Mouse (Mus musculus) hindbrain, embryonic 16.5 days (tissue): ENCODE measurements around the gene Csf2rb. TPM values are rescaled to one million over a fixed set of nuclear protein-coding genes. Genes with fewer than 3 reads are reported as not detected.
"Not testable (repeated sequence)": the region's sequence is repeated elsewhere in the genome, so short reads cannot be mapped to it uniquely, and the experiment has no call there.

Source experiments
- ATAC-seq: fragments of 200-750 bp; cut with Nextera tagmentation; 2 replicates; pipeline ENCODE4 v1.8.0; 2017; ENCODE audit warnings: moderate TSS enrichment, moderate library complexity
- H3K27ac ChIP-seq: fragments of 300-500 bp; sonication (generic); 2 replicates; pipeline ENCODE4 v1.5.1; 2014; ENCODE audit warnings: low read depth, mild to moderate bottlenecking, control low read depth, low read length, moderate library complexity
- H3K27me3 ChIP-seq: fragments of 300-500 bp; sonication (generic); replicated peaks from 2 replicates; pipeline ENCODE4 v1.6.1; 2014; ENCODE audit warnings: low read length; ENCODE audit not compliant: control insufficient read depth, insufficient read depth
- H3K36me3 ChIP-seq: fragments of 300-500 bp; sonication (generic); 2 replicates; pipeline ENCODE4 v1.6.1; 2014; ENCODE audit warnings: mild to moderate bottlenecking, low read length, moderate library complexity, mixed read lengths; ENCODE audit not compliant: control insufficient read depth, insufficient read depth
- H3K4me1 ChIP-seq: fragments of 300-500 bp; sonication (generic); 2 replicates; pipeline ENCODE4 v1.6.1; 2014; ENCODE audit warnings: low read depth, low read length; ENCODE audit not compliant: control insufficient read depth, insufficient read depth
- H3K4me2 ChIP-seq: fragments of 300-500 bp; sonication (generic); 2 replicates; pipeline ENCODE4 v1.6.1; 2014; ENCODE audit warnings: mild to moderate bottlenecking, low read length, control low read depth, moderate library complexity
- H3K4me3 ChIP-seq: fragments of 300-500 bp; sonication (generic); 2 replicates; pipeline ENCODE4 v1.5.1; 2014; ENCODE audit warnings: mild to moderate bottlenecking, low read length, control low read depth, moderate library complexity
- H3K9ac ChIP-seq: fragments of 300-500 bp; sonication (generic); 2 replicates; pipeline ENCODE4 v1.6.1; 2014; ENCODE audit warnings: low read depth, mild to moderate bottlenecking, control low read depth, low read length, moderate library complexity
- H3K9me3 ChIP-seq: fragments of 300-500 bp; sonication (generic); 2 replicates; pipeline ENCODE4 v1.6.1; 2014; ENCODE audit warnings: mild to moderate bottlenecking, low read length, moderate library complexity; ENCODE audit not compliant: control insufficient read depth
- WGBS: fragments of 180-500 bp; shearing (Covaris S2); extraction: QIAGEN DNeasy Blood & Tissue Kit; methylation state at CpG from one replicate; pipeline ENCODE4 v1.1.7; 2014; 5-methylcytosine and 5-hydroxymethylcytosine counted together
- polyA plus RNA-seq: library from polyadenylated mRNA; unstranded; fragments of >200 nt; fragmentation: Nextera tagmentation; extraction: Ambion mirVana; gene quantifications from 2 replicates; pipeline ENCODE4 v1.2.1, GENCODE M21; 2015

The Csf2rb gene
- polyA plus RNA-seq, 1 experiment from 2014 or later: 0.44 TPM

GRCm38 (mm10) chr15:78323366-78323765, 2.2 kb upstream of the Csf2rb start:
- Histone ChIP-seq H3K27ac (no peak overlapping the region), H3K4me2 (no peak overlapping the region), H3K9ac (no peak overlapping the region), H3K27me3 (no peaks in the 10 kb centered on the region), H3K4me3 (no peak overlapping the region), H3K9me3 (no peaks in the 10 kb centered on the region), H3K4me1 (no peaks in the 10 kb centered on the region), H3K36me3 (no peaks in the 10 kb centered on the region)
- ATAC-seq: no peak
- WGBS: 63% methylated on average over 1 of the region's 1 CpGs

GRCm38 (mm10) chr15:78324294-78324693, 1.3 kb upstream of the Csf2rb start:
- Histone ChIP-seq H3K4me1 (no peaks in the 10 kb centered on the region), H3K27me3 (no peaks in the 10 kb centered on the region), H3K36me3 (no peaks in the 10 kb centered on the region), H3K27ac (no peak overlapping the region), H3K9me3 (no peaks in the 10 kb centered on the region), H3K4me2 (no peak overlapping the region), H3K4me3 (no peak overlapping the region), H3K9ac (no peak overlapping the region)
- no peak for ATAC-seq
- 95% methylated on average over 2 of the region's 2 CpGs for WGBS

GRCm38 (mm10) chr15:78326747-78327146, 1.2 kb downstream of the Csf2rb start:
- no peak overlapping the region for H3K4me2 ChIP-seq
- no peaks in the 10 kb centered on the region for H3K27me3 ChIP-seq
- WGBS: 93% methylated on average over 10 of the region's 10 CpGs
- ATAC-seq: no peak
- no peak overlapping the region for H3K4me3 ChIP-seq
- no peaks in the 10 kb centered on the region for H3K9me3 ChIP-seq
- H3K9ac ChIP-seq: no peak overlapping the region
- H3K27ac ChIP-seq: no peak overlapping the region
- no peaks in the 10 kb centered on the region for H3K36me3 ChIP-seq
- H3K4me1 ChIP-seq: no peaks in the 10 kb centered on the region

- H3K4me3 ChIP-seq: not testable (repeated sequence)
- WGBS: 85% methylated on average over 6 of the region's 6 CpGs
Observed at GRCm38 (mm10) chr15:78327753-78328341, 2.3 kb downstream of the Csf2rb start.

GRCm38 (mm10) chr15:78328520-78329097, 3.1 kb downstream of the Csf2rb start:
- no peaks in the 10 kb centered on the region for H3K4me1 ChIP-seq
- H3K9me3 ChIP-seq: no peaks in the 10 kb centered on the region
- H3K36me3 ChIP-seq: no peaks in the 10 kb centered on the region
- H3K4me3 ChIP-seq: no peak overlapping the region
- H3K27me3 ChIP-seq: no peaks in the 10 kb centered on the region
- no peak overlapping the region for H3K9ac ChIP-seq
- no peak overlapping the region for H3K27ac ChIP-seq
- 74% methylated on average over 3 of the region's 3 CpGs for WGBS
- H3K4me2 ChIP-seq: no peak overlapping the region
- ATAC-seq: no peak

More at GRCm38 (mm10) chr15:78327753-78328341, 2.3 kb downstream of the Csf2rb start:
- H3K4me2 ChIP-seq, H3K27me3 ChIP-seq, H3K9me3 ChIP-seq, H3K36me3 ChIP-seq, ATAC-seq, H3K27ac ChIP-seq, H3K9ac ChIP-seq, H3K4me1 ChIP-seq: not testable (repeated sequence)

DNA sequence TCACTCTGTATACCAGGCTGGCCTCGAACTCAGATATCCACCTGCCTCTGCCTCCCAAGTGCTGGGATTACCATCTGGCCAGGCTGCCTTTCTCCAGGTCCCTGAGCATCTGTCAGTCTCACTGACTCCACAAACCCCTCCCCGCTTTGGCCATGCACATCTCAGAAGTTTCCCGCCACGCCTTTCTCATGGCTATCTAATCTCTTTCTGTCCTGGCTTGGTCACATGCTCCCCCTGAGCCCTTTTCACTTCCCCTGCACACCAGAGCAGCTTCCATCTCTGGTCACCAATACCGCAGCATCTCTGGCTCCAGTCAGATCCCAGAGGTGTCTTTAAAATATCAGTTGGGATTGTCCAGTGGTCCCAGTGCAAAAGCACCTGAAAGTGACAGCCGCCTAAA, 4.4 kb downstream of the Csf2rb start:
- H3K27me3 ChIP-seq, H3K9me3 ChIP-seq, H3K4me1 ChIP-seq, ATAC-seq, H3K4me3 ChIP-seq, H3K36me3 ChIP-seq, H3K9ac ChIP-seq, H3K27ac ChIP-seq, H3K4me2 ChIP-seq: not testable (repeated sequence)
- 92% methylated on average over 6 of the region's 6 CpGs for WGBS

DNA sequence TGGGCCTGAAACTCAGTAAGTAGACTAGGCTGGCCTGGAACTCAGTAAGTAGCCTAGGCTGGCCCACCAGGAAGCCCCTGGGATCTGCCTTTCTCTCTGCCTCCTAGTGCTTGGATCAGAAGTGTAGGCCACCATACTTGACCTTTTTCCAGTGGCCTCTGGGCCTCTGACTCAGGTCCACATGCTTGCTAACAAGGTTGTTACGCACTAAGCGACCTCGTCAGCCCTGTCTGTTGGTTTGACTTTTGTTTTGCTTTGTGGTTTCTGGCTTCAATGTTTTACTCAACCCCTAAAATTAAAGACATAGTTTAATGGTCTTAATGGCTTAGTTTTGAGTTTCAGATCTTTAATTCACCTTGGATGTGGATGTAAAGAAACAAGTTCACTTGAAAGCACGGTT, 5.2 kb downstream of the Csf2rb start:
- no peak overlapping the region for H3K4me3 ChIP-seq
- no peaks in the 10 kb centered on the region for H3K27me3 ChIP-seq
- ATAC-seq: no peak
- 90% methylated on average over 4 of the region's 4 CpGs for WGBS
- H3K36me3 ChIP-seq: no peaks in the 10 kb centered on the region
- no peak overlapping the region for H3K27ac ChIP-seq
- H3K9me3 ChIP-seq: no peaks in the 10 kb centered on the region
- H3K9ac ChIP-seq: no peak overlapping the region
- no peak overlapping the region for H3K4me2 ChIP-seq
- H3K4me1 ChIP-seq: no peaks in the 10 kb centered on the region

GRCm38 (mm10) chr15:78331523-78332340, 6.2 kb downstream of the Csf2rb start:
- 84% methylated on average over 5 of the region's 5 CpGs for WGBS
- H3K9ac ChIP-seq: no peak overlapping the region
- no peak overlapping the region for H3K4me2 ChIP-seq
- no peak overlapping the region for H3K4me3 ChIP-seq
- H3K27ac ChIP-seq: no peak overlapping the region
- no peaks in the 10 kb centered on the region for H3K4me1 ChIP-seq
- H3K27me3 ChIP-seq: no peaks in the 10 kb centered on the region
- no peaks in the 10 kb centered on the region for H3K36me3 ChIP-seq
- no peak for ATAC-seq
- H3K9me3 ChIP-seq: no peaks in the 10 kb centered on the region

GRCm38 (mm10) chr15:78332981-78333380, 7.4 kb downstream of the Csf2rb start:
- ATAC-seq: no peak

More at GRCm38 (mm10) chr15:78332981-78333380, 7.4 kb downstream of the Csf2rb start:
- no peaks in the 10 kb centered on the region for H3K36me3 ChIP-seq
- H3K4me3 ChIP-seq: no peak overlapping the region
- no peaks in the 10 kb centered on the region for H3K27me3 ChIP-seq
- no peaks in the 10 kb centered on the region for H3K4me1 ChIP-seq
- H3K4me2 ChIP-seq: no peak overlapping the region
- no peaks in the 10 kb centered on the region for H3K9me3 ChIP-seq
- no peak overlapping the region for H3K27ac ChIP-seq
- 77% methylated on average over 6 of the region's 6 CpGs for WGBS
- no peak overlapping the region for H3K9ac ChIP-seq
